Mouse (Mus musculus): Measurements from ENCODE around the gene Vmn2r8. TPM values are rescaled to one million over a fixed set of nuclear protein-coding genes. Genes with fewer than 3 reads are reported as not detected.

Gene Vmn2r8
- polyA plus RNA-seq, 1 experiment = 0.01 TPM

DNA sequence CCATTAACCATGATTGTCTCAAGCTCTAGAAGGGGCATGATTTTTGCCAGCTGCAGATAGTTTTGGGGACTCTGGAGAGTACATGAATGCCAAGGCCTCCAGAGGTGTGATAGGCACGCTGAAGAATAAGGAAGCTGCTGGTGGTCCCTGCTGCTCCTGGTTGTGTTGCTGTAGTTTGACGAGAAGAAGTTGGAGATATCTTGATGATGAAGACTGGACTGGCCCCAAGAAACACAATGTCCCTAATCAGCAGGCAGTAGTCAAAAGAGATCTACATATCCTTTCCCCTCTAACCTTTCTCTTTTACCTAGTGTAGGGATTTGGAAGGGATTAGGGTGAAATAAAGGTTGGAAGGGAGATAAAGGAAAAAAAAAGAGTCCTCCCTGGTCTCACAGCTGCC lies 66.1 kb downstream of the Vmn2r8 start:
- Histone ChIP-seq H3K27me3 (ENCODE audit: control insufficient read depth, insufficient read depth, low read length) (no peaks in the 10 kb centered on the region), H3K4me1 (ENCODE audit: control insufficient read depth, insufficient read depth, low read length) (no peaks in the 10 kb centered on the region), H3K36me3 (ENCODE audit: control insufficient read depth, insufficient read depth, low read length) (no peaks in the 10 kb centered on the region), H3K4me3 (ENCODE audit: control insufficient read depth, low read depth, low read length) (no peak overlapping the region), H3K27ac (ENCODE audit: control insufficient read depth, insufficient read depth, low read depth, low read length) (no peak overlapping the region)
- TF ChIP-seq POLR2A (IDR thresholded peaks at IDR 0.05; ENCODE audit: control insufficient read depth, low read depth, low read length) (no peak), CTCF (IDR thresholded peaks at IDR 0.05; ENCODE audit: control insufficient read depth, insufficient read depth, insufficient replicate concordance, low read depth, low read length) (no peak)

- H3K27me3 ChIP-seq (ENCODE audit: control insufficient read depth, insufficient read depth, low read length) = no peaks in the 10 kb centered on the region
- no peak overlapping the region for H3K27ac ChIP-seq (ENCODE audit: control insufficient read depth, insufficient read depth, low read depth, low read length)
These were observed 66.8 kb downstream of the Vmn2r8 start for GRCm38 (mm10) chr5:108741844-108742243.

More at GRCm38 (mm10) chr5:108741844-108742243, 66.8 kb downstream of the Vmn2r8 start:
- Histone ChIP-seq H3K36me3 (ENCODE audit: control insufficient read depth, insufficient read depth, low read length) (no peaks in the 10 kb centered on the region), H3K4me1 (ENCODE audit: control insufficient read depth, insufficient read depth, low read length) (no peaks in the 10 kb centered on the region), H3K4me3 (ENCODE audit: control insufficient read depth, low read depth, low read length) (no peak overlapping the region)
- TF ChIP-seq POLR2A (IDR thresholded peaks at IDR 0.05; ENCODE audit: control insufficient read depth, low read depth, low read length) = no peak
- no peak for TF ChIP-seq CTCF (IDR thresholded peaks at IDR 0.05; ENCODE audit: control insufficient read depth, insufficient read depth, insufficient replicate concordance, low read depth, low read length)

Other genes starting within 250 kb of the Vmn2r8 start
- gene Gak, start 179.1 kb downstream of the Vmn2r8 start, polyA plus RNA-seq (2012; rRNA removed) = 35.3 and 36.8 TPM in 2 replicates
- 128 and 145 TPM in 2 replicates for gene Tmem175, start 179.1 kb downstream of the Vmn2r8 start, polyA plus RNA-seq (2012; rRNA removed)
- 3.6 and 3.8 TPM in 2 replicates for gene Idua, start 148.5 kb downstream of the Vmn2r8 start, polyA plus RNA-seq (2012; rRNA removed)
- 4.7 and 4.8 TPM in 2 replicates for gene Dgkq, start 139.2 kb downstream of the Vmn2r8 start, polyA plus RNA-seq (2012; rRNA removed)
- gene Slc26a1, start 133.3 kb downstream of the Vmn2r8 start, polyA plus RNA-seq (2012; rRNA removed) = 0.04 and 0.09 TPM in 2 replicates
- gene Fgfrl1, start 116.5 kb downstream of the Vmn2r8 start, polyA plus RNA-seq (2012; rRNA removed) = 28.9 and 34.7 TPM in 2 replicates
- 11.6 and 16.4 TPM in 2 replicates for gene Rnf212, start 33.9 kb downstream of the Vmn2r8 start, polyA plus RNA-seq (2012; rRNA removed)
- not detected in 2 replicates for gene Tmed11, start 13.5 kb downstream of the Vmn2r8 start, polyA plus RNA-seq (2012; rRNA removed)
- not detected in 2 replicates for gene Vmn2r9, start 43.8 kb upstream of the Vmn2r8 start, polyA plus RNA-seq (2012; rRNA removed)
- gene Vmn2r10, start 197.7 kb upstream of the Vmn2r8 start, polyA plus RNA-seq (2012; rRNA removed) = not detected in 2 replicates